Mouse (Mus musculus): ENCODE results near the gene Tas2r108. TPM values are rescaled to one million over a fixed set of nuclear protein-coding genes. Genes with fewer than 3 reads are reported as not detected.

Tas2r108 gene
- not detected for polyA plus RNA-seq (2017; shearing (Covaris generic))

GRCm38 (mm10) chr6:40493229-40493628, at the start of gene Tas2r108:
TSS of gene Tas2r108 (plus strand) at chr6:40493529.

DNA sequence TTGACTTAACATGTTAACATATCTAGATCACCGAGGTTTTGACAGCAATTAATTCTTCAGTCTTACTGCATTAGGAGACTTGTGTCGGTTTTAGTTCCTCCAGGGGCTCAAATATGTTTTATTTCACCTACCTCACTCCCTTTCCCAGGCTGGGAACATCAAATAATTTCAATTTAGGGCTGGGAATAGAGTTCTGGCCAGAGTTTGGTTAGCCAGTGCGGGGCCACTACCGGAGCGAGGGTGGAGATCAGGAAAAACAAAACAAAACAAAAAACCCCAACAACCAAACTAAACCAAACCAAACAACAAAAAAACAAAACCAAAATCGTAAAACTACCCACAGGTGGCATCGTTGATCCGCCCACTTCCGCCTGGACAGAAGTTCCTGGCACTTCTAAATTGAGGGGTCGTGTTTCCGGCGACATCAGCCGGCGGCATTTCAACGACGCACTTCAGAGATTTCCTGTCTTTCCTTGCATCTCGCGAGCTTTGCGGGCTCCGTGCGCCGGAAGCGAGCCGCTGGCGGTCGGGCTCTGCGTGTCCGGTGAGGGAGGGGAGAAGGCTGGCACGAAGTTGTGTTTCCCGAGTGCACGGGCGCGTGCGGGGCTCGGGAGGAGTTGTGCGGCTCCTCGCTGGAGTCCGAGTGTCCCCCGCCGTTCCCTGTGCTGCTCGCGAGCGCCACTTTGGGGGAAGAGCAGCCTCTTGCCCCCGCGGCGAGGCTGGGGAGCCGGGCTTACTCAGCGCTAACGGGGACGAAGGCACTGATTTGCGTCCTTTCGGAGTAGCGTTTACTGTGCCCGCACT, 22.2 kb upstream of the Tas2r108 start, which contains the start of gene Ssbp1:
TSS of gene Ssbp1 (plus strand) at position 437 of the 804 bp plus-strand sequence.

GRCm38 (mm10) chr6:40490933-40491332, 2.4 kb upstream of the Tas2r108 start, which contains the start of gene Tas2r137:
TSS of gene Tas2r137 (plus strand) at chr6:40491233.

GRCm38 (mm10) chr6:40519408-40519807, 26.1 kb downstream of the Tas2r108 start, which contains the start of gene Prss37:
TSS of gene Prss37 (minus strand) at chr6:40519508.

Other genes with a start within 250 kb of the Tas2r108 start
- 37.7 TPM for gene Agk, start 168.4 kb upstream of the Tas2r108 start, polyA plus RNA-seq (2017; shearing (Covaris generic))
- gene E330009J07Rik, start 57.4 kb upstream of the Tas2r108 start, polyA plus RNA-seq (2017; shearing (Covaris generic)) = 20.2 TPM
- gene Wee2, start 54.4 kb upstream of the Tas2r108 start, polyA plus RNA-seq (2017; shearing (Covaris generic)) = not detected
- gene Ssbp1, start 22.2 kb upstream of the Tas2r108 start, polyA plus RNA-seq (2017; shearing (Covaris generic)) = 68.2 TPM
- gene Tas2r137, start 2.3 kb upstream of the Tas2r108 start, polyA plus RNA-seq (2017; shearing (Covaris generic)) = not detected
- gene Prss37, start 26.0 kb downstream of the Tas2r108 start, polyA plus RNA-seq (2017; shearing (Covaris generic)) = not detected
- not detected for gene Olfr461, start 61.5 kb downstream of the Tas2r108 start, polyA plus RNA-seq (2017; shearing (Covaris generic))
- gene Olfr460, start 76.0 kb downstream of the Tas2r108 start, polyA plus RNA-seq (2017; shearing (Covaris generic)) = 0.29 TPM
- not detected for gene Clec5a, start 92.3 kb downstream of the Tas2r108 start, polyA plus RNA-seq (2017; shearing (Covaris generic))
- not detected for gene Tas2r138, start 119.8 kb downstream of the Tas2r108 start, polyA plus RNA-seq (2017; shearing (Covaris generic))
- gene Mgam, start 135.3 kb downstream of the Tas2r108 start, polyA plus RNA-seq (2017; shearing (Covaris generic)) = 0.10 TPM

Measured in effector memory CD4-positive, alpha-beta T cell, adult 7 months (primary cell).